Mouse (Mus musculus) lung, embryonic 14.5 days (tissue): ENCODE results near the gene Yaf2. TPM values are rescaled to one million over a fixed set of nuclear protein-coding genes. Genes with fewer than 3 reads are reported as not detected.

Source experiments
- ATAC-seq: fragments of 200-750 bp; cut with Nextera tagmentation; 2 replicates; pipeline ENCODE4 v1.8.0; 2017; ENCODE audit warnings: mild to moderate bottlenecking, moderate TSS enrichment, moderate library complexity; ENCODE audit not compliant: insufficient read depth
- DNase-seq: peaks from one replicate; pipeline ENCODE4 v3.0.0-alpha.2; 2015
- H3K27ac ChIP-seq: fragments of 300-500 bp; sonication (generic); 2 replicates; pipeline ENCODE4 v1.5.1; 2014; ENCODE audit warnings: low read depth, mild to moderate bottlenecking, moderate library complexity
- H3K27me3 ChIP-seq: fragments of 300-500 bp; sonication (generic); 2 replicates; pipeline ENCODE4 v1.6.1; 2014; ENCODE audit warnings: low read length, control low read depth; ENCODE audit not compliant: insufficient read depth
- H3K36me3 ChIP-seq: fragments of 300-500 bp; sonication (generic); 2 replicates; pipeline ENCODE4 v1.6.1; 2014; ENCODE audit warnings: control low read depth; ENCODE audit not compliant: insufficient read depth
- H3K4me1 ChIP-seq: fragments of 300-500 bp; sonication (generic); 2 replicates; pipeline ENCODE4 v1.6.1; 2014; ENCODE audit warnings: antibody characterized with exemption, control low read depth; ENCODE audit not compliant: insufficient read depth
- H3K4me2 ChIP-seq: fragments of 300-500 bp; sonication (generic); 2 replicates; pipeline ENCODE4 v1.6.1; 2014; ENCODE audit warnings: mild to moderate bottlenecking
- H3K4me3 ChIP-seq: fragments of 300-500 bp; sonication (generic); 2 replicates; pipeline ENCODE4 v1.5.1; 2014; ENCODE audit warnings: low read depth, low read length
- H3K9ac ChIP-seq: fragments of 300-500 bp; sonication (generic); 2 replicates; pipeline ENCODE4 v1.6.1; 2014
- H3K9me3 ChIP-seq: fragments of 300-500 bp; sonication (generic); 2 replicates; pipeline ENCODE4 v1.6.1; 2016; ENCODE audit warnings: low read depth, low read length, control low read depth
- CTCF ChIP-seq: IDR thresholded peaks from 2 replicates; pipeline ENCODE4 v1.5.1; 2016; ENCODE audit warnings: antibody characterized with exemption, low read depth
- WGBS: fragments of 180-500 bp; shearing (Covaris S2); extraction: QIAGEN DNeasy Blood & Tissue Kit; methylation state at CpG from one replicate; pipeline ENCODE4 v1.1.7; 2014; 5-methylcytosine and 5-hydroxymethylcytosine counted together
- polyA plus RNA-seq: library from polyadenylated mRNA; unstranded; fragments of >200 nt; fragmentation: Nextera tagmentation; extraction: Ambion mirVana; gene quantifications from 2 replicates; pipeline ENCODE4 v1.2.1, GENCODE M21; 2014

The Yaf2 gene
- polyA plus RNA-seq, 1 experiment from 2014 or later, result 97.7 TPM

GRCm38 (mm10) chr15:93273788-93274678 is 62.7 kb downstream of the Yaf2 start:
- Histone ChIP-seq H3K36me3 (no peaks in the 10 kb centered on the region; the same call in 1 of the 2 replicates), H3K4me2 (peak overlapping the region; percentile 65), H3K4me3 (peak overlapping the region; percentile 78), H3K27ac (peak overlapping the region; percentile 92; the same call in 1 of the 2 replicates), H3K4me1 (peaks cover 7% of the 10 kb centered on the region), H3K27me3 (no peaks in the 10 kb centered on the region), H3K9ac (peak overlapping the region; percentile 83), H3K9me3 (no peaks in the 10 kb centered on the region)
- no peak for TF ChIP-seq CTCF
- ATAC-seq, result no peak
- no peak for DNase-seq
- whole genome bisulfite sequencing, result 40% methylated on average over 19 of the region's 19 CpGs

GRCm38 (mm10) chr15:93272948-93273347 is 63.8 kb downstream of the Yaf2 start:
- ATAC-seq (no peak), DNase-seq (no peak)
- 78% methylated on average over 9 of the region's 9 CpGs for whole genome bisulfite sequencing
- H3K36me3 ChIP-seq, result no peaks in the 10 kb centered on the region
- H3K27me3 ChIP-seq, result no peaks in the 10 kb centered on the region
- no peak overlapping the region for H3K9ac ChIP-seq
- peaks cover 7% of the 10 kb centered on the region for H3K4me1 ChIP-seq
- no peak overlapping the region for H3K27ac ChIP-seq
- peak overlapping the region; percentile 65; the same call in 1 of the 2 replicates for H3K4me2 ChIP-seq
- no peaks in the 10 kb centered on the region for H3K9me3 ChIP-seq
- H3K4me3 ChIP-seq, result no peak overlapping the region
- TF ChIP-seq CTCF, result no peak

GRCm38 (mm10) chr15:93270289-93270855 is 66.4 kb downstream of the Yaf2 start:
- H3K4me1 ChIP-seq, result peaks cover 7% of the 10 kb centered on the region
- 69% methylated on average over 9 of the region's 9 CpGs for WGBS
- H3K36me3 ChIP-seq, result 0 out of 2 replicates have a peak, but pooled peaks cover under 1% of the 10 kb centered on the region
- H3K4me2 ChIP-seq, result no peak overlapping the region
- TF ChIP-seq CTCF, result no peak
- no peak overlapping the region for H3K4me3 ChIP-seq
- H3K9me3 ChIP-seq, result no peaks in the 10 kb centered on the region
- DNase-seq (no peak), ATAC-seq (no peak)
- H3K27ac ChIP-seq, result no peak overlapping the region
- no peaks in the 10 kb centered on the region for H3K27me3 ChIP-seq
- no peak overlapping the region for H3K9ac ChIP-seq

- Histone ChIP-seq H3K36me3 (0 out of 2 replicates have a peak, but pooled peaks cover 6% of the 10 kb centered on the region), H3K4me2 (no peak overlapping the region), H3K27me3 (no peaks in the 10 kb centered on the region), H3K9me3 (no peaks in the 10 kb centered on the region), H3K27ac (no peak overlapping the region), H3K9ac (no peak overlapping the region), H3K4me1 (peaks cover 7% of the 10 kb centered on the region), H3K4me3 (no peak overlapping the region)
- DNase-seq (no peak), ATAC-seq (no peak)
- 91% methylated on average over 7 of the region's 7 CpGs for WGBS
- TF ChIP-seq CTCF, result no peak
Measured at GRCm38 (mm10) chr15:93269572-93269971, 67.2 kb downstream of the Yaf2 start.

- Histone ChIP-seq H3K27me3 (no peaks in the 10 kb centered on the region), H3K9me3 (no peaks in the 10 kb centered on the region), H3K36me3 (0 out of 2 replicates have a peak, but pooled peaks cover 6% of the 10 kb centered on the region), H3K27ac (no peak overlapping the region), H3K4me1 (peaks cover 1% of the 10 kb centered on the region; the same call in 1 of the 2 replicates), H3K4me3 (no peak overlapping the region), H3K4me2 (no peak overlapping the region), H3K9ac (no peak overlapping the region)
- TF ChIP-seq CTCF, result no peak
- ATAC-seq, result no peak
- 96% methylated on average over 1 of the region's 1 CpGs for WGBS
- DNase-seq, result no peak
Measured at GRCm38 (mm10) chr15:93268001-93268400, 68.7 kb downstream of the Yaf2 start.

GRCm38 (mm10) chr15:93267479-93267878 is 69.3 kb downstream of the Yaf2 start:
- Histone ChIP-seq H3K4me1 (peaks cover 7% of the 10 kb centered on the region; the same call in 1 of the 2 replicates), H3K36me3 (0 out of 2 replicates have a peak, but pooled peaks cover 6% of the 10 kb centered on the region), H3K9me3 (no peaks in the 10 kb centered on the region), H3K27me3 (no peaks in the 10 kb centered on the region), H3K9ac (no peak overlapping the region), H3K4me2 (no peak overlapping the region), H3K4me3 (no peak overlapping the region), H3K27ac (no peak overlapping the region)
- no peak for ATAC-seq
- no peak for TF ChIP-seq CTCF
- 77% methylated on average over 8 of the region's 8 CpGs for WGBS
- no peak for DNase-seq

- ATAC-seq (no peak), DNase-seq (no peak)
- Histone ChIP-seq H3K4me2 (no peak overlapping the region), H3K9me3 (no peaks in the 10 kb centered on the region), H3K27ac (no peak overlapping the region), H3K4me3 (no peak overlapping the region), H3K27me3 (no peaks in the 10 kb centered on the region), H3K4me1 (peaks cover 7% of the 10 kb centered on the region; the same call in 1 of the 2 replicates), H3K9ac (no peak overlapping the region), H3K36me3 (peaks cover 8% of the 10 kb centered on the region)
- TF ChIP-seq CTCF, result no peak
- 86% methylated on average over 16 of the region's 16 CpGs for WGBS
Measured at GRCm38 (mm10) chr15:93266361-93266760, 70.4 kb downstream of the Yaf2 start.
